Mouse (Mus musculus) G1E (cell line): ENCODE data around the gene Tmprss11f.

Experiments
- CTCF ChIP-seq: IDR thresholded peaks from 2 replicates; pipeline ENCODE4 v1.5.1; 2012; ENCODE audit warnings: low read depth, low read length, inconsistent platforms, mixed read lengths
- GATA1 ChIP-seq: IDR thresholded peaks from 2 replicates; pipeline ENCODE4 v1.6.1; 2012; ENCODE audit warnings: borderline replicate concordance, low read length, inconsistent platforms, mixed read lengths
- GATA2 ChIP-seq: IDR thresholded peaks from 2 replicates; pipeline ENCODE4 v1.6.1; 2012; ENCODE audit warnings: low read depth, low read length, inconsistent platforms, borderline replicate concordance
- POLR2AphosphoS5 ChIP-seq: IDR thresholded peaks from 2 replicates; pipeline ENCODE4 v1.6.1; 2012; ENCODE audit warnings: low read depth, low read length, inconsistent platforms; ENCODE audit not compliant: insufficient replicate concordance
- TAL1 ChIP-seq: conservative IDR thresholded peaks from 2 replicates; pipeline ENCODE4 v1.6.1; 2012; ENCODE audit warnings: low read depth, low read length, inconsistent platforms, mixed read lengths

GRCm38 (mm10) chr5:86482562-86482961 lies 149.7 kb downstream of the Tmprss11f start:
- TF ChIP-seq CTCF (no peak), GATA2 (no peak), POLR2AphosphoS5 (no peak), GATA1 (no peak), TAL1 (no peak)
